Mouse (Mus musculus) small intestine, adult 2 months (tissue): ENCODE data around the gene Tm4sf19. TPM values are rescaled to one million over a fixed set of nuclear protein-coding genes. Genes with fewer than 3 reads are reported as not detected.

Experiments
- H3K27ac ChIP-seq: fragments of 200-500 bp; 2 replicates; pipeline ENCODE4 v1.5.1; 2012; ENCODE audit warnings: low read depth, low read length, control low read depth, inconsistent platforms; ENCODE audit not compliant: insufficient read depth
- H3K27me3 ChIP-seq: fragments of 200-500 bp; 2 replicates; pipeline ENCODE4 v1.6.1; 2012; ENCODE audit warnings: mild to moderate bottlenecking, moderate library complexity, low read length, inconsistent platforms; ENCODE audit not compliant: control insufficient read depth, insufficient read depth
- H3K36me3 ChIP-seq: fragments of 200-500 bp; 2 replicates; pipeline ENCODE4 v1.6.1; 2012; ENCODE audit warnings: mild to moderate bottlenecking, low read length, control low read depth, inconsistent platforms; ENCODE audit not compliant: control insufficient read depth, insufficient read depth
- H3K4me1 ChIP-seq: fragments of 200-500 bp; 2 replicates; pipeline ENCODE4 v1.6.1; 2012; ENCODE audit warnings: low read length, inconsistent platforms, mixed read lengths; ENCODE audit not compliant: control insufficient read depth, insufficient read depth, insufficient read length
- H3K4me3 ChIP-seq: fragments of 200-500 bp; 2 replicates; pipeline ENCODE4 v1.5.1; 2012; ENCODE audit warnings: low read depth, mild to moderate bottlenecking, control low read depth, inconsistent platforms, low read length, moderate library complexity
- CTCF ChIP-seq: fragments of 200-500 bp; IDR thresholded peaks from 2 replicates; pipeline ENCODE4 v1.5.1; 2012; ENCODE audit warnings: low read depth, mild to moderate bottlenecking, control low read depth, inconsistent platforms, low read length, moderate library complexity, mixed read lengths; ENCODE audit not compliant: insufficient replicate concordance, insufficient read length; ENCODE audit errors: extremely low read depth
- POLR2A ChIP-seq: fragments of 200-500 bp; IDR thresholded peaks from 2 replicates; pipeline ENCODE4 v1.6.1; 2012; ENCODE audit warnings: low read depth, mild to moderate bottlenecking, control low read depth, inconsistent platforms, low read length, moderate library complexity
- WGBS: fragments of 180-500 bp; shearing (Covaris S2); methylation state at CpG from one replicate; pipeline ENCODE4 v1.1.7; 2018; 5-methylcytosine and 5-hydroxymethylcytosine counted together
- polyA plus RNA-seq: library from polyadenylated mRNA; depleted of rRNA; stranded (reverse); fragments of >200 nt; gene quantifications from 2 replicates; pipeline ENCODE4 v1.2.3, GENCODE M21; 2012; rRNA removed

The Tm4sf19 gene
- polyA plus RNA-seq, result 0.17 and 0.35 TPM in 2 replicates

DNA sequence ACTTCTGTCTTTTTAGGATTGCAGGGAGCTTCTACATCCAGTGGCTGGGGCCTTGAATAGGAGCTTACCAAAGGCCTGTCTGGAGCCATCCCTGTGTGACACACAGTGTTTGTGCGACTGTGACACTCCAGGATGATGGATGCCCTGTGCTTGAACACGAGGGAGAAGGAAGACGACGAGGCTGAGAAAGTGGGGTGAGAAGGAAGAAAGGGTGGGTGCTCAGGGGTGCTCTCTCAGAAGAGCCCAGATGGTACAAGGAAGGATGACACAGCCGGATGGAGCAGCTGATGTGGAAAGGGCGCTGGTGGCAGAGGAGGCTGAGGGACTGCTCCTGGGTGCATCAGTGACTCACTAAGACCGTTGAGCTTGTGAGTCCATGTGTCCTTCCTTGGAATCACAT lies at the start of gene Tm4sf19:
Tm4sf19 (plus strand) TSS at position 240 of the 400 bp plus-strand sequence.
- Histone ChIP-seq H3K36me3 (no peaks in the 10 kb centered on the region), H3K4me3 (no peak within 1 kb of the TSS), H3K4me1 (no peaks in the 10 kb centered on the region), H3K27ac (peak within 1 kb of the TSS; percentile 36), H3K27me3 (no peaks in the 10 kb centered on the region)
- TF ChIP-seq CTCF (no peak), POLR2A (no peak)
- WGBS, result 75% methylated on average over 7 of the region's 7 CpGs

DNA sequence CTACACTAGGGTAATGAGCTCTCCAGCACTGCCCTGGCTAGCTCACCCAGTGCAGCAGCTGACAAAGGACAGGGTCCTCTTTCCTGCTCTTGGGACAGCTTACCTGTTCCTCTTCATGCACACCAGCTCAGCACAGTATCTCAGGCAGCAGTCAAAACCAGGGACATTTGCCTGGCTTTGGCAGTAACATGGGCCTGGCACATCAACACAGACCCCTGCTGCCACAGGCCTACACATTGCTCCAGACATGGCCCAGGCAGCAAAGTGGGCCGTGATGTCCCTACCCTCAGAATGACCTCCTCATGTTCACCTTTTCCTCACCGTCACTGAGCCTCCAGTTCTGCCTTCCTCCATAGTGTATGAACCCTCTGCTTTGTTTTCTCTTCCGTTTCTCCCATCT lies 49.5 kb upstream of the Tm4sf19 start:
- no peak for TF ChIP-seq POLR2A
- no peak for TF ChIP-seq CTCF
- WGBS, result 93% methylated on average over 3 of the region's 3 CpGs
- no peak overlapping the region for H3K4me3 ChIP-seq
- no peak overlapping the region for H3K27ac ChIP-seq
- peaks cover 13% of the 10 kb centered on the region for H3K36me3 ChIP-seq
- no peaks in the 10 kb centered on the region for H3K27me3 ChIP-seq
- no peaks in the 10 kb centered on the region for H3K4me1 ChIP-seq

DNA sequence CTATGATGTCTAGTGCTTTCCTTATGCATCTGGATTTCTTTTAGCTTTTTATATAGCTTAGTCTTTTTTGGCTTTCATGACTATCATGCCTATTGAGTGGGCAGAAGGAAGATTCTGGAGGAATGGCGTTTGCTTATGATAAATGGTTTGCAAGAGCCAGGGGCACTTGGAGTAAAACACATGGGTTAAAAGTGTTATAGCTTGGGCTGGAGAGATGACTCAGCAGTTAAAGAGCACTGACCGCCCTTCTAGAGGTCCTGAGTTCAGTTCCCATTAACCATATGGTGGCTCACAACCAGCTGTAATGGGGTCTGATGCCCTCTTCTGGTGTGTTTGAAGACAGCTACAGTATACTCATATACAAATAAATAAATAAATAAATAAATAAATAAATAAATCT lies 36.8 kb upstream of the Tm4sf19 start:
- WGBS, result 84% methylated on average over 2 of the region's 2 CpGs
- no peaks in the 10 kb centered on the region for H3K27me3 ChIP-seq
- H3K36me3 ChIP-seq, result peaks cover 10% of the 10 kb centered on the region
- no peaks in the 10 kb centered on the region for H3K4me1 ChIP-seq
- TF ChIP-seq POLR2A (no peak), CTCF (no peak)
- no peak overlapping the region for H3K4me3 ChIP-seq
- no peak overlapping the region for H3K27ac ChIP-seq

DNA sequence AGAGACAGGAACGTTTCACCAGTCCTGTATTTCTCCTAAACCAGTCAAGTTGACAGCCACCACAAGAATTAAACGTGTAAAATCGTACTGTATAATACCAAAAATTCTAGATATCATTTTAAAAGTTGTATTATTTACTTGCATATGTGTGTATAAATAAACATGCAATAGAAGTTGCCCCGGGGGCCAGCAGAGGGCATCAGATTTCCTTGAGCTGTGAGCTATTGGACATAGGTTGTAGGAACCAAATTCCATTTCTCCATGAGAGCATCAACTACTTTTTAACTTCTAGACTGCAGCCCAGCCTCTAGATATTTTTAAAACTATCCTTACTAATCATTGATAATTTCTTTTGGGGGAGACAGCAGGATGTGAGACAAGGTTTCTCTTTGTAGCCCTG lies 29.0 kb upstream of the Tm4sf19 start:
- 84% methylated on average over 4 of the region's 4 CpGs for WGBS
- Histone ChIP-seq H3K4me3 (no peak overlapping the region), H3K4me1 (no peaks in the 10 kb centered on the region), H3K27me3 (no peaks in the 10 kb centered on the region), H3K27ac (no peak overlapping the region), H3K36me3 (peaks cover 16% of the 10 kb centered on the region)
- TF ChIP-seq POLR2A (no peak), CTCF (peak; percentile 36; the same call in 1 of the 2 replicates)

DNA sequence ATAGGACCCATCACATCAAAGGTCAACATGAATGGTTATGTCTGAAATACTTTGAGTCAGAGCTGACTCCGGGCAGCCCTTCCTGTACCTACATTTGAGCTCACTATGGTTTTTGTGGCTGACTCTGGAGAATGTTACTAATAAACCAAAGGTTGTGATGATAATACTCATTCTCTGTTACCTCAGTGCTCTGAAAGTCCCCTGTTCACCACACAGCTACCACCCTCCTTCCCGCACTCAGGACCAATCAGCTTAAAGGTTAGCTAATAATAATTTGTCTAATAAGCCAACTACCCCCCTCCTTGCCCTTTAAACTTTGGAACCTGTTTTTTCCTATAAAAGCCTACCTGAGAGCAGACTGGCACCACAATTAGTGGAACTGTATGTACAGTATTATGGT lies 20.7 kb upstream of the Tm4sf19 start:
- TF ChIP-seq CTCF (no peak), POLR2A (no peak)
- no peak overlapping the region; the same call in 1 of the 2 replicates for H3K27ac ChIP-seq
- no peak overlapping the region for H3K4me3 ChIP-seq
- 55% methylated on average over 2 of the region's 2 CpGs for WGBS
- H3K36me3 ChIP-seq, result peaks cover 35% of the 10 kb centered on the region
- H3K4me1 ChIP-seq, result no peaks in the 10 kb centered on the region
- no peaks in the 10 kb centered on the region for H3K27me3 ChIP-seq

DNA sequence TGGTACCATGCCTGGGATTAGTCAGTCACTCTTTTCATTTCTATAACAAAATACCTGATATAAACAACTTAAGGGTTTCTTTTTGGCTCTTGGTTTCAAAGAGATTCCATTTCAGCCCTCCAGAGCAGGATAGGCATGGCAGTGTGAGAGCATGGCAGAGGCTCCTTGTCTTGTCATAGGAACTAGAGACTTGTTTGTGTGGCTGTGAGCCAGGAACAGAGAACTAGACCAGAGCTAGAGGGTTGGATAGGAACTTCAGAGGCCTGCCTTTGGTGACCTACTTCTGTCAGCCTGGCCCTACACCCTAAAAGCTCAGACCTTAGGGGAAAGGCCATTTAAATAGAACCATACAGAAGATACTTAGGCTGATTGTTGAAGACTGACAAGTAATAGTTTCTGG lies 17.4 kb upstream of the Tm4sf19 start:
- no peak overlapping the region for H3K4me3 ChIP-seq
- H3K4me1 ChIP-seq, result no peaks in the 10 kb centered on the region
- H3K27me3 ChIP-seq, result no peaks in the 10 kb centered on the region
- TF ChIP-seq CTCF (no peak), POLR2A (no peak)
- H3K27ac ChIP-seq, result no peak overlapping the region
- H3K36me3 ChIP-seq, result peaks cover 27% of the 10 kb centered on the region

DNA sequence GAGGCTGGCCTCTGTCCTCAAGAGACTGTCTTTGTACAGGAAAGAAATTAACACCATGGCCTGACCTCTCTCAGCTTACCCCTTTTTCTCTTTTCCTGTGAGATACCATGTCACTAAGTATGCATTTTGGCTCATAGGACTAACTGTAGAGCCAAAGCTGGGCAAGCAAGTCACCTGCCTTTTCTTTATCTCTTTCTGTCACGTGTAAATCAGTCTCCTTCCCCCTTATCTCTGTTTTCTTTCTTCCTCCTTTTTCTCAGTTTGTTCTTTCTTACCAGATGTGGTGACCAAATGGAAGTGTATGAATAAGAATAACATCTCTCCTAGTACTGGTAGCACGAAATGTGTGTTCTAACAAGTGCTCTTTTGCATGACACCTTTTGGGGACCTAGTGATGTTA lies 15.4 kb upstream of the Tm4sf19 start:
- TF ChIP-seq CTCF (no peak), POLR2A (no peak)
- H3K27ac ChIP-seq, result no peak overlapping the region
- H3K4me1 ChIP-seq, result no peaks in the 10 kb centered on the region
- no peak overlapping the region for H3K4me3 ChIP-seq
- whole genome bisulfite sequencing, result 63% methylated on average over 2 of the region's 2 CpGs
- no peaks in the 10 kb centered on the region for H3K27me3 ChIP-seq
- H3K36me3 ChIP-seq, result peaks cover 23% of the 10 kb centered on the region

DNA sequence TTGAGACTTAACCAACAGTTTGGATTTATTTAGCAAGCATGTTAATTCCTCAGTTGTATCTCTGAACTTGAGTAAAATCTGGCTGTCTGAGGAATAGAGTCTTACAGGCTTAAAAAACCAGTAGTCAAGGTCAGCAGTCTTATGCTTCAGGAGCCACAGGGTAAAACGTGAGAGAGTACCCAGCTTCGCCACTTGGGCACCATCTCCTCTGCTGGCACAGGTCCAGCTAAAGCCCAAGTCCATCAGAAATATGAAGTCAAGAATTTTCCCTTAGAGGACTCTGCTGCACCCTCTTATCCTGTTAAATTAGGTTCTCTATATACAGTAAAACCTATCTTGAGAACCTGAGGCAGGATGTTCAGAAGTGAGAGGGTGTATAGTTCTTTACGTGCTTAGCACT lies 13.5 kb upstream of the Tm4sf19 start:
- Histone ChIP-seq H3K27ac (no peak overlapping the region), H3K4me1 (no peaks in the 10 kb centered on the region), H3K27me3 (no peaks in the 10 kb centered on the region), H3K4me3 (no peak overlapping the region), H3K36me3 (peaks cover 16% of the 10 kb centered on the region)
- 73% methylated on average over 3 of the region's 3 CpGs for WGBS
- TF ChIP-seq CTCF (no peak), POLR2A (no peak)
